Mouse (Mus musculus) lung, postnatal 0 days (tissue): ENCODE results near the gene Gm21750.

ENCODE experiments used
- CTCF ChIP-seq: IDR thresholded peaks from 2 replicates; pipeline ENCODE4 v1.5.1; 2016; ENCODE audit warnings: antibody characterized with exemption, mild to moderate bottlenecking
- EP300 ChIP-seq: IDR thresholded peaks from 2 replicates; pipeline ENCODE4 v1.6.1; 2016; ENCODE audit warnings: antibody characterized with exemption, mild to moderate bottlenecking, control low read depth

GRCm38 (mm10) chr14:73631511-73631910, 29.5 kb upstream of the Gm21750 start:
- TF ChIP-seq CTCF (no peak), EP300 (no peak)
